Mouse (Mus musculus) cerebellum, adult 2 months (tissue): ENCODE results near the gene Srsf5. TPM values are rescaled to one million over a fixed set of nuclear protein-coding genes. Genes with fewer than 3 reads are reported as not detected.

Experiments used
- DNase-seq, 2 experiments: peaks; one replicate each; pipeline ENCODE4 v3.0.0; 2021
- H3K27ac ChIP-seq: fragments of 200-500 bp; 2 replicates; pipeline ENCODE4 v1.5.1; 2012; ENCODE audit warnings: low read length, control low read depth, inconsistent platforms; ENCODE audit not compliant: insufficient read depth
- H3K27me3 ChIP-seq: fragments of 200-500 bp; 2 replicates; pipeline ENCODE4 v1.6.1; 2012; ENCODE audit warnings: inconsistent platforms, mild to moderate bottlenecking, low read length, moderate library complexity; ENCODE audit not compliant: control insufficient read depth, insufficient read depth
- H3K4me1 ChIP-seq: fragments of 200-500 bp; 2 replicates; pipeline ENCODE4 v1.6.1; 2011; ENCODE audit warnings: low read length; ENCODE audit not compliant: control insufficient read depth, insufficient read depth
- H3K4me3 ChIP-seq: fragments of 200-500 bp; replicated peaks from 2 replicates; pipeline ENCODE3; 2011; ENCODE audit warnings: mild to moderate bottlenecking, low read depth, low read length, control low read depth; ENCODE audit not compliant: insufficient read depth
- CTCF ChIP-seq: fragments of 200-500 bp; IDR thresholded peaks from 2 replicates; pipeline ENCODE4 v1.5.1; 2011; ENCODE audit warnings: low read depth, mild to moderate bottlenecking, control low read depth, low read length, moderate library complexity, borderline replicate concordance; ENCODE audit not compliant: insufficient read depth
- POLR2A ChIP-seq: fragments of 200-500 bp; IDR thresholded peaks from 2 replicates; pipeline ENCODE4 v1.6.1; 2011; ENCODE audit warnings: low read length, control low read depth, borderline replicate concordance; ENCODE audit not compliant: insufficient read depth
- WGBS: fragments of 180-500 bp; shearing (Covaris S2); methylation state at CpG from one replicate; pipeline ENCODE4 v1.1.7; 2018; 5-methylcytosine and 5-hydroxymethylcytosine counted together
- polyA plus RNA-seq: library from polyadenylated mRNA; depleted of rRNA; stranded (reverse); fragments of >200 nt; gene quantifications from 2 replicates; pipeline ENCODE4 v1.2.3, GENCODE M21; 2012

The Srsf5 gene
- polyA plus RNA-seq, 1 experiment: 669 TPM

- no peak overlapping the region for H3K4me3 ChIP-seq
- no peak for DNase-seq
- no peak overlapping the region for H3K27ac ChIP-seq
- H3K27me3 ChIP-seq: no peaks in the 10 kb centered on the region; the same call in 1 of the 2 replicates
- no peaks in the 10 kb centered on the region for H3K4me1 ChIP-seq
- 42% methylated on average over 8 of the region's 8 CpGs for WGBS
- TF ChIP-seq POLR2A: no peak
- no peak for TF ChIP-seq CTCF
Measured at GRCm38 (mm10) chr12:80970181-80970705, 24.9 kb downstream of the Srsf5 start.

GRCm38 (mm10) chr12:80971756-80972155 is 26.5 kb downstream of the Srsf5 start:
- WGBS: 38% methylated on average over 3 of the region's 3 CpGs
- Histone ChIP-seq H3K4me1 (no peaks in the 10 kb centered on the region), H3K27me3 (no peaks in the 10 kb centered on the region; the same call in 1 of the 2 replicates), H3K4me3 (no peak overlapping the region), H3K27ac (no peak overlapping the region)
- TF ChIP-seq CTCF (no peak), POLR2A (no peak)
- DNase-seq: no peak

- 89% methylated on average over 11 of the region's 11 CpGs for whole genome bisulfite sequencing
- H3K27ac ChIP-seq: no peak overlapping the region
- no peaks in the 10 kb centered on the region for H3K4me1 ChIP-seq
- H3K4me3 ChIP-seq: no peak overlapping the region
- no peak for TF ChIP-seq CTCF
- TF ChIP-seq POLR2A: no peak
- no peaks in the 10 kb centered on the region; the same call in 1 of the 2 replicates for H3K27me3 ChIP-seq
- DNase-seq: no peak
Measured at GRCm38 (mm10) chr12:80975939-80976671, 30.8 kb downstream of the Srsf5 start.

- Histone ChIP-seq H3K4me1 (no peaks in the 10 kb centered on the region), H3K27me3 (no peaks in the 10 kb centered on the region), H3K4me3 (no peak overlapping the region), H3K27ac (no peak overlapping the region)
- no peak for TF ChIP-seq POLR2A
- TF ChIP-seq CTCF: peak; percentile 97
- DNase-seq: peak; percentile 53 to 79
- 2% methylated on average over 7 of the region's 7 CpGs for WGBS
Measured at GRCm38 (mm10) chr12:80982326-80982725, 37.0 kb downstream of the Srsf5 start.

GRCm38 (mm10) chr12:80983695-80984094 is 38.4 kb downstream of the Srsf5 start:
- no peak for TF ChIP-seq CTCF

GRCm38 (mm10) chr12:80986628-80987027 is 41.3 kb downstream of the Srsf5 start:
- no peak for DNase-seq
- peaks cover 3% of the 10 kb centered on the region; the same call in 1 of the 2 replicates for H3K4me1 ChIP-seq
- no peak overlapping the region for H3K4me3 ChIP-seq
- TF ChIP-seq CTCF (no peak), POLR2A (no peak)
- WGBS: 92% methylated on average over 4 of the region's 4 CpGs
- no peak overlapping the region for H3K27ac ChIP-seq
- H3K27me3 ChIP-seq: no peaks in the 10 kb centered on the region

More at GRCm38 (mm10) chr12:80983695-80984094, 38.4 kb downstream of the Srsf5 start:
- DNase-seq: peak; percentile 30 to 35
- 15% methylated on average over 9 of the region's 9 CpGs for WGBS
- H3K4me3 ChIP-seq: no peak overlapping the region
- H3K27me3 ChIP-seq: no peaks in the 10 kb centered on the region
- H3K27ac ChIP-seq: no peak overlapping the region
- H3K4me1 ChIP-seq: no peaks in the 10 kb centered on the region

GRCm38 (mm10) chr12:80988286-80988685 is 43.0 kb downstream of the Srsf5 start:
- no peak for DNase-seq
- no peak for TF ChIP-seq CTCF
- no peak for TF ChIP-seq POLR2A
- Histone ChIP-seq H3K4me3 (no peak overlapping the region), H3K27me3 (no peaks in the 10 kb centered on the region), H3K4me1 (peaks cover 3% of the 10 kb centered on the region; the same call in 1 of the 2 replicates), H3K27ac (no peak overlapping the region)
- WGBS: 86% methylated on average over 3 of the region's 3 CpGs

- Histone ChIP-seq H3K4me3 (no peak overlapping the region), H3K27me3 (no peaks in the 10 kb centered on the region), H3K27ac (no peak overlapping the region), H3K4me1 (peaks cover 3% of the 10 kb centered on the region; the same call in 1 of the 2 replicates)
- no peak for TF ChIP-seq CTCF
- TF ChIP-seq POLR2A: no peak
- 54% methylated on average over 13 of the region's 13 CpGs for WGBS
- no peak for DNase-seq
Measured at GRCm38 (mm10) chr12:80990901-80991445, 45.7 kb downstream of the Srsf5 start.
